Mouse (Mus musculus): ENCODE data around the gene Cyp2c39. TPM values are rescaled to one million over a fixed set of nuclear protein-coding genes. Genes with fewer than 3 reads are reported as not detected.
"Not testable (repeated sequence)": the region's sequence is repeated elsewhere in the genome, so short reads cannot be mapped to it uniquely, and the experiment has no call there.

Cyp2c39 gene
- not detected in 2 replicates for total RNA-seq (2012; rRNA removed)

- no peaks in the 10 kb centered on the region for H3K36me3 ChIP-seq (ENCODE audit: control insufficient read depth, insufficient read depth, low read length, poor library complexity, severe bottlenecking)
- TF ChIP-seq CHD2 (IDR thresholded peaks at IDR 0.05; ENCODE audit: low read depth, low read length) (no peak), ZC3H11A (IDR thresholded peaks at IDR 0.05; ENCODE audit: borderline replicate concordance, low read depth, low read length) (no peak), ZNF384 (IDR thresholded peaks at IDR 0.05; ENCODE audit: low read depth, low read length) (no peak), HCFC1 (IDR thresholded peaks at IDR 0.05; ENCODE audit: borderline replicate concordance, insufficient read depth, low read length) (no peak), MAFK (IDR thresholded peaks at IDR 0.05; ENCODE audit: insufficient read depth, low read depth, low read length) (no peak)
- H3K27ac ChIP-seq (ENCODE audit: insufficient read depth, low read depth, low read length, poor library complexity, severe bottlenecking), result no peak within 1 kb of the TSS
- in situ Hi-C loops (cut with MboI; ENCODE audit: low sequenced_read_pairs in 2 of 2, unreplicated experiment in 2 of 2), result no loop called here
- H3K4me1 ChIP-seq (ENCODE audit: control insufficient read depth in 2 of 2, insufficient read depth in 2 of 2, low read length in 2 of 2, poor library complexity in 1 of 2), result no peaks in the 10 kb centered on the region
- H3K4me3 ChIP-seq (ENCODE audit: insufficient read depth in 1 of 2, low read depth in 1 of 2, low read length in 2 of 2, poor library complexity in 1 of 2, severe bottlenecking in 1 of 2), result no peak within 1 kb of the TSS
- H3K9ac ChIP-seq (ENCODE audit: insufficient read depth, low read depth, low read length, poor library complexity, severe bottlenecking), result no peak within 1 kb of the TSS
- DNase-seq (ENCODE audit: low read depth, low spot score), result no peak
- H3K9me3 ChIP-seq (ENCODE audit: control insufficient read depth, insufficient read depth, low read depth, low read length), result no peaks in the 10 kb centered on the region
Observed at GRCm38 (mm10) chr19:39510534-39510933, at the start of gene Cyp2c39. TSS of gene Cyp2c39 (plus strand) at chr19:39510862.

- no peak within 1 kb of the TSS for H3K9ac ChIP-seq (ENCODE audit: insufficient read depth, low read depth, low read length, poor library complexity, severe bottlenecking)
- no peaks in the 10 kb centered on the region for H3K9me3 ChIP-seq (ENCODE audit: control insufficient read depth, insufficient read depth, low read depth, low read length)
- no peak within 1 kb of the TSS for H3K4me3 ChIP-seq (ENCODE audit: insufficient read depth in 1 of 2, low read depth in 1 of 2, low read length in 2 of 2, poor library complexity in 1 of 2, severe bottlenecking in 1 of 2)
- H3K27ac ChIP-seq (ENCODE audit: insufficient read depth, low read depth, low read length, poor library complexity, severe bottlenecking), result no peak within 1 kb of the TSS
- H3K4me1 ChIP-seq (ENCODE audit: control insufficient read depth in 2 of 2, insufficient read depth in 2 of 2, low read length in 2 of 2, poor library complexity in 1 of 2), result no peaks in the 10 kb centered on the region
- in situ Hi-C loops (cut with MboI; ENCODE audit: low sequenced_read_pairs in 2 of 2, unreplicated experiment in 2 of 2), result no loop called here
- H3K36me3 ChIP-seq (ENCODE audit: control insufficient read depth, insufficient read depth, low read length, poor library complexity, severe bottlenecking), result no peaks in the 10 kb centered on the region
- DNase-seq (ENCODE audit: low read depth, low spot score), result no peak
- TF ChIP-seq HCFC1 (IDR thresholded peaks at IDR 0.05; ENCODE audit: borderline replicate concordance, insufficient read depth, low read length), result no peak
- no peak for TF ChIP-seq MAFK (IDR thresholded peaks at IDR 0.05; ENCODE audit: insufficient read depth, low read depth, low read length)
- TF ChIP-seq CHD2 (IDR thresholded peaks at IDR 0.05; ENCODE audit: low read depth, low read length), result no peak
- TF ChIP-seq ZNF384 (IDR thresholded peaks at IDR 0.05; ENCODE audit: low read depth, low read length), result no peak
- TF ChIP-seq ZC3H11A (IDR thresholded peaks at IDR 0.05; ENCODE audit: borderline replicate concordance, low read depth, low read length), result no peak
Observed at GRCm38 (mm10) chr19:39462941-39463340, 47.7 kb upstream of the Cyp2c39 start, which contains the start of gene Cyp2c38. TSS of gene Cyp2c38 (minus strand) at chr19:39463075.

- Histone ChIP-seq H3K9me3 (ENCODE audit: control insufficient read depth, insufficient read depth, low read depth, low read length) (no peaks in the 10 kb centered on the region), H3K36me3 (ENCODE audit: control insufficient read depth, insufficient read depth, low read length, poor library complexity, severe bottlenecking) (no peaks in the 10 kb centered on the region), H3K27ac (ENCODE audit: insufficient read depth, low read depth, low read length, poor library complexity, severe bottlenecking) (no peak overlapping the region), H3K4me1 (ENCODE audit: control insufficient read depth in 2 of 2, insufficient read depth in 2 of 2, low read length in 2 of 2, poor library complexity in 1 of 2) (no peaks in the 10 kb centered on the region), H3K4me3 (ENCODE audit: insufficient read depth in 1 of 2, low read depth in 1 of 2, low read length in 2 of 2, poor library complexity in 1 of 2, severe bottlenecking in 1 of 2) (no peak overlapping the region), H3K9ac (ENCODE audit: insufficient read depth, low read depth, low read length, poor library complexity, severe bottlenecking) (no peak overlapping the region)
- TF ChIP-seq CHD2 (IDR thresholded peaks at IDR 0.05; ENCODE audit: low read depth, low read length) (no peak), MAFK (IDR thresholded peaks at IDR 0.05; ENCODE audit: insufficient read depth, low read depth, low read length) (no peak), ZC3H11A (IDR thresholded peaks at IDR 0.05; ENCODE audit: borderline replicate concordance, low read depth, low read length) (no peak), ZNF384 (IDR thresholded peaks at IDR 0.05; ENCODE audit: low read depth, low read length) (no peak), HCFC1 (IDR thresholded peaks at IDR 0.05; ENCODE audit: borderline replicate concordance, insufficient read depth, low read length) (no peak)
- in situ Hi-C loops (cut with MboI; ENCODE audit: low sequenced_read_pairs in 2 of 2, unreplicated experiment in 2 of 2), result no loop called here
- no peak for DNase-seq (ENCODE audit: low read depth, low spot score)
Observed at GRCm38 (mm10) chr19:39463923-39464322, 46.7 kb upstream of the Cyp2c39 start.

GRCm38 (mm10) chr19:39483961-39484360, 26.7 kb upstream of the Cyp2c39 start:
- H3K27ac ChIP-seq (ENCODE audit: insufficient read depth, low read depth, low read length, poor library complexity, severe bottlenecking); H3K9ac ChIP-seq (ENCODE audit: insufficient read depth, low read depth, low read length, poor library complexity, severe bottlenecking); in situ Hi-C loops (cut with MboI; ENCODE audit: low sequenced_read_pairs in 2 of 2, unreplicated experiment in 2 of 2); H3K36me3 ChIP-seq (ENCODE audit: control insufficient read depth, insufficient read depth, low read length, poor library complexity, severe bottlenecking); DNase-seq (ENCODE audit: low read depth, low spot score); H3K9me3 ChIP-seq (ENCODE audit: control insufficient read depth, insufficient read depth, low read depth, low read length); H3K4me1 ChIP-seq (ENCODE audit: control insufficient read depth in 2 of 2, insufficient read depth in 2 of 2, low read length in 2 of 2, poor library complexity in 1 of 2); H3K4me3 ChIP-seq (ENCODE audit: insufficient read depth in 1 of 2, low read depth in 1 of 2, low read length in 2 of 2, poor library complexity in 1 of 2, severe bottlenecking in 1 of 2): not testable (repeated sequence)

- TF ChIP-seq MAFK (IDR thresholded peaks at IDR 0.05; ENCODE audit: insufficient read depth, low read depth, low read length), result no peak
- TF ChIP-seq CHD2 (IDR thresholded peaks at IDR 0.05; ENCODE audit: low read depth, low read length), result no peak
- no peak for TF ChIP-seq HCFC1 (IDR thresholded peaks at IDR 0.05; ENCODE audit: borderline replicate concordance, insufficient read depth, low read length)
- no peak for TF ChIP-seq ZNF384 (IDR thresholded peaks at IDR 0.05; ENCODE audit: low read depth, low read length)
- no peak for TF ChIP-seq ZC3H11A (IDR thresholded peaks at IDR 0.05; ENCODE audit: borderline replicate concordance, low read depth, low read length)
- no peak for DNase-seq (ENCODE audit: low read depth, low spot score)
- no peaks in the 10 kb centered on the region for H3K4me1 ChIP-seq (ENCODE audit: control insufficient read depth in 2 of 2, insufficient read depth in 2 of 2, low read length in 2 of 2, poor library complexity in 1 of 2)
- no peaks in the 10 kb centered on the region for H3K36me3 ChIP-seq (ENCODE audit: control insufficient read depth, insufficient read depth, low read length, poor library complexity, severe bottlenecking)
- in situ Hi-C loops (cut with MboI; ENCODE audit: low sequenced_read_pairs in 2 of 2, unreplicated experiment in 2 of 2), result no loop called here
- no peaks in the 10 kb centered on the region for H3K9me3 ChIP-seq (ENCODE audit: control insufficient read depth, insufficient read depth, low read depth, low read length)
- H3K27ac ChIP-seq (ENCODE audit: insufficient read depth, low read depth, low read length, poor library complexity, severe bottlenecking), result no peak overlapping the region
- no peak overlapping the region for H3K9ac ChIP-seq (ENCODE audit: insufficient read depth, low read depth, low read length, poor library complexity, severe bottlenecking)
- no peak overlapping the region for H3K4me3 ChIP-seq (ENCODE audit: insufficient read depth in 1 of 2, low read depth in 1 of 2, low read length in 2 of 2, poor library complexity in 1 of 2, severe bottlenecking in 1 of 2)
Observed at GRCm38 (mm10) chr19:39506341-39506740, 4.3 kb upstream of the Cyp2c39 start.

All from ES-E14 (cell line).